Mouse (Mus musculus): Measurements from ENCODE around the gene Thegl.
"Not testable (repeated sequence)": the region's sequence is repeated elsewhere in the genome, so short reads cannot be mapped to it uniquely, and the experiment has no call there.

Gene Thegl

DNA sequence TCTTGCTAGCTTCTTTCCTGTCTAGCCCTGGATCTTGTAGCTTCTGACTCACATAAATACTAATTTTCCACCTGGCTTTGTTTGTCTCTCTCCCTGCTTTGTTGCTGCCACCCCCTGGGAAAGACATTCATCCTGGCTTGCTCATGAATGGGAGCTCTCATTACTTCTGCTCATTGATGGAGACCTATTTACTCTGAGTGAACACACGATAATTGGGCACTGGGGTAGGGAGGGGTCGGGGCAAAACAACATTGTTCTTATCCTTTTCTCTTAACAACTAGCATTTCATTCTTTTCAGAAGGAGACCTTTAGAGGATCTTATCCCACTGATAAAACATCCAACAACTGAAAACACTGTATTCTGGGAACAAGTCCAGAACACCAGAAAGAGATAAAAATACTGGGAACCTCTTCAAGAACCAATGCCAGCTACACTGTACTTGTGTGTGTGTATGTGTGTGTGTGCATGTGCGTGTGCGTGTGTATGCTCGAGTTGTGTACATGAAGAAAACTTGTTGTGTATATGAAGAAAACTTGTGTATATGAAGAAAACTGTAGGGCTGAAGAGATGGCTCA lies 74.8 kb downstream of the Thegl start:
- in situ Hi-C loops (cut with MboI; ENCODE audit: unreplicated experiment in 2 of 2) = loop anchor here in 1 of 2 experiments (5.0 kb wide), 1 partner anchor 127 kb away; no protein-coding TSS in a partner anchor

GRCm38 (mm10) chr5:77091923-77092322 lies 76.1 kb downstream of the Thegl start:
- in situ Hi-C loops (cut with MboI; ENCODE audit: unreplicated experiment in 2 of 2) = loop anchor here in 1 of 2 experiments (5.0 kb wide), 1 partner anchor 125 kb away; no protein-coding TSS in a partner anchor

DNA sequence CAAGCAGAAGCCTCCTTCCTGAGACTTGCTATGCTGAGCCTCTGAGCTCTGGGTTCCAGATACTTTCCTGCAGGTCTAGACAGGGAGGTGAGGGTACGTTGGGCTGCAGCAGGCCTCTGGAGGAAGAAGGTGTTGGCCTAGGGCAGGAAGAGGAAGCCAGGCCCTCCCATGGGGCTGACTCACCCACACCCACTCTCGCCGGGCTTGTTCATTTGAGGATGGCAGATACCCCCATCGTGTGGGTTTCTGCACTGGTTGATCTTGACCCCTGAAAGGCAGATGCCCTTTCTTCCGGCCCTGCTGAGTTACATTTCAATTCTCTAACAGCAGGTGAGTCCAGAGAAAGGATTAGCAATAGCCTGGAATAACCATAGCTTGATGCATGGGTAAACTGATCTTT lies 76.7 kb downstream of the Thegl start:
- in situ Hi-C loops (cut with MboI; ENCODE audit: unreplicated experiment in 2 of 2) = loop anchor here in 1 of 2 experiments (5.0 kb wide), 1 partner anchor 125 kb away; no protein-coding TSS in a partner anchor

- in situ Hi-C loops (cut with MboI; ENCODE audit: unreplicated experiment in 2 of 2) = loop anchor here in 1 of 2 experiments (5.0 kb wide), 1 partner anchor 123 kb away; no protein-coding TSS in a partner anchor
These were observed 78.1 kb downstream of the Thegl start for GRCm38 (mm10) chr5:77093961-77094360.

GRCm38 (mm10) chr5:77094510-77095491 lies 79.0 kb downstream of the Thegl start:
- in situ Hi-C loops (cut with MboI; ENCODE audit: unreplicated experiment in 2 of 2) = loop anchor here in 1 of 2 experiments (5.0 kb wide), 1 partner anchor 122 kb away; no protein-coding TSS in a partner anchor

DNA sequence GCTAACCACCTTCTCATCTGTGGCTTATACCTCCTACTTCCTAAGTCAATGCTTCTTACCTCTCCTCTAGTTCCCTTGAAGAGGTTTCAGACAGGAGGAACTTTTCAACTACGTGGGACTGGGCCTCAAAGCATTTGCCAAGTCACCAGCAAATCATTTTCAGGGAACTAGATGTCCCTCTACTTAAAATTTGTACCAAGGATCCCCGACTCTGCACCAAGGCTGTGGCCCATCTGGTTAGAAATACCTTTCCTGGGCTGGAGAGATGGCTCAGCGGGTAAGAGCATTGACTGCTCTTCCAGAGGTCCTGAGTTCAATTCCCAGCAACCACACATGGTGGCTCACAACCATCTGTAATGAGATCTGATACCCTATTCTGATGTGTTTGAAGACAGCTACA lies 80.4 kb downstream of the Thegl start:
- in situ Hi-C loops (cut with MboI; ENCODE audit: unreplicated experiment in 2 of 2) = not testable (repeated sequence)

DNA sequence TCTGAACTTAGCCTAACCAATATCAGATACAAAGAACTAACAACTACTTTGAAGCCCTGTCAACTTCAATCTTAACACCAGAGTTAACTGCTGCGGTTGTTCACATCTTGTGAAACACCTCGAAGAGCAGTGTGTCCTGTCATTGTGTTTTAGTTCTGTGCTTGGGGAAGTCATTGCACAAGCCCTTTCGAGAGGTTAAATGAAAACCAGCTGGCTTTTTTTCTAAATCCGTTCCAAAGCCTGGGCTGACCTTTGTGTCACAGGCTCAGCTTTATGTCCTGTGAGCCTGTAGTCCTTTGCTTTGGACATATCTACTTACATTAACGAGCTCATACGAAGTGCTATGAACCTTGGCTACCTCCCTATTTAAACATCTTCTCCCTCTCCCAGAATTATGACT lies 81.9 kb downstream of the Thegl start:
- in situ Hi-C loops (cut with MboI; ENCODE audit: unreplicated experiment in 2 of 2) = no loop called here

GRCm38 (mm10) chr5:77098874-77099273 lies 83.1 kb downstream of the Thegl start:
- in situ Hi-C loops (cut with MboI; ENCODE audit: unreplicated experiment in 2 of 2) = no loop called here

- in situ Hi-C loops (cut with MboI; ENCODE audit: unreplicated experiment in 2 of 2) = no loop called here
These were observed 83.6 kb downstream of the Thegl start for GRCm38 (mm10) chr5:77099317-77099996.

DNA sequence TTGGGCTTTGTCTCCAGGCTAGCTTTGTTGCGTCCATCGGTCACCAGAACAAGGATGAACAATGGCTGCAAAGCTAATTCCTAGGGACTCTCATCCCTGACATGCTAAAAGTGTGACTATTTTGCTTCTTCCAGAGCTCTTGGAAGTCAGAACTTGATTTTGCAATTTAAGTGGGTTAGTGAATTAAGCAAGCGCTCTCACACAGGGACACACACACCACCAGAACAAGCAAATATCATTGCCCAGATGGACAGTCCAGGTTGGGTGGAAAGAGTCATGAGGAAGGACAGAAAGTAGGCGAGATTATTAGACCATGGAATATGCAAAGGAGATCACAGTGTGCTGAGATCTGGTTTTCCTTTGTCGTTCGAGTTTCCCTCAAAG lies 84.2 kb downstream of the Thegl start:
- in situ Hi-C loops (cut with MboI; ENCODE audit: unreplicated experiment in 2 of 2) = no loop called here

GRCm38 (mm10) chr5:77100691-77101090 lies 84.9 kb downstream of the Thegl start:
- in situ Hi-C loops (cut with MboI; ENCODE audit: unreplicated experiment in 2 of 2) = no loop called here

- in situ Hi-C loops (cut with MboI; ENCODE audit: unreplicated experiment in 2 of 2) = no loop called here
These were observed 86.9 kb downstream of the Thegl start for GRCm38 (mm10) chr5:77102522-77103365.

DNA sequence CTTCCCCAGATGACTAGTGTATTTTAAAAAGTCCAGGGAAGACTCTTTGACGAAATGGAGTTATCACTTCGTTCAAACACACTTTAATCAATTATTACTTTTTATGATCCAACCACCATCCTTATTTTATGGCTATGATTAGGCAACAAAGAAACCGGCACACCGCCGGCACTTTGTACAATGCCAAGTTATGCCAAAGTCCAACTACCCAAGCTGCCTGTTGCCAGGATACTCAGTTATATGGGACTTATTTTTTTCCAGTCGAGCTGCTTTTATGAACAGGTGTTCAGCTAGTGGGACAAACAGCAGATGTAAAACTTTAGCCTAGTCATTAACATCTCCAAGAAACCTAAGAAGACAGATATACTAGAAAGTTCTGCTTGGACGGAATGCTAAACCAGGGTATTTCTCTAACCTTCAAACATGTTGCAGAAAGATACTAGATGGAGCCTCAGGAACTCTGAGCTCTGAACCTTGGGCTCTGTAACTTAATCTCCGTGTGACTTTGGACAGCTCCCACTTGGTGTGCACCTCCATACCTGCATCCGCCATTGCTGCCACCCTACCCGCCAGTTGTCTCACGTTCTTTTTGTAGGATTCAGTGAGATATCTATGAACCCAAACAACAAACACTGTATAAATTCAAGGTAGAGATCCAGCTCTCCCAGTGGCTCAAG lies 91.5 kb downstream of the Thegl start:
- in situ Hi-C loops (cut with MboI; ENCODE audit: unreplicated experiment in 2 of 2) = no loop called here

DNA sequence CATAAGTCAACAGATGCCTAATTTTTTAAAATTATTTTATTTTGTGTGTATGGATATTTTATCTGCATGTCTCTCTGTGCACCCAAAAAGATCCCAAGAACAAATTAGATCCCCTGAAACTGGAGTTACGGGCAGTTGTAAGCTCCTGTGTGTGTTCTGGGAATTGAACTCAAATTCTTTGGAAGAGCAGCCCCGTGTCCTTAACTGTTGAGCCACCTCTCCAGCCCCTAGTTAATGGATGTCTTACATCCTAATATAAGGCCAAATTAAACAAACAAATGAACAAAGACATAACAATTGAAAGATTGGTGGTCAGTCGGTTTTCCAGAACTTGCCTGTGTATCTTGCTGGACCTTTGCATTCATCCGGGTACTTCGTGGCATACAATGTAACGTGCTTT lies 93.0 kb downstream of the Thegl start:
- in situ Hi-C loops (cut with MboI; ENCODE audit: unreplicated experiment in 2 of 2) = no loop called here

DNA sequence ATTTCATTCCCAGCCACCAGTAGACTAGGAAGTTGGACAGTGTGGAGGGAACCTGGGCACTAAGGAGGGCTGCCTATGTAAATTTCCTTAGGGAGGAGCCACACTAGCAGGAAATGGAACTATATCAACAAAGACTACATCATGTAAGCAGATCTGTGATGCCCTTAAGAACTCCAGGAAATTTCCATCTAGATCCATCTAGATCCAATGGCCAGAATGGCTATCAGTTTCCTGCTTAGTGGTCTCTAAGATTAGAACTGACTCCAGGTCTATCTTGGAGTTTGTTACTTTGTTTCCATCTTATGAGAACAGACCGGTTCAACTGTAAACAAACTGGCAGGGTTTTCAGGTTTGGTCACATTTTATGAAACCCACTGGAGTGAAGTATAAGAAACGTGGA lies 94.0 kb downstream of the Thegl start:
- in situ Hi-C loops (cut with MboI; ENCODE audit: unreplicated experiment in 2 of 2) = no loop called here
